Mouse (Mus musculus) MEL (cell line): ENCODE results near the gene Fnbp1l. TPM values are rescaled to one million over a fixed set of nuclear protein-coding genes. Genes with fewer than 3 reads are reported as not detected.

ENCODE experiments used
- DNase-seq: peaks from one replicate; pipeline ENCODE4 v3.0.0; 2011; ENCODE audit warnings: low read depth, low spot score
- H3K27ac ChIP-seq: 2 replicates; pipeline ENCODE4 v1.5.1; 2012; ENCODE audit warnings: low read depth, mild to moderate bottlenecking, control low read depth, low read length, moderate library complexity; ENCODE audit not compliant: control insufficient read depth
- H3K27me3 ChIP-seq, 2 experiments: fragments of 150-350 bp in 1 of 2; sonication (generic) in 1 of 2; 2 replicates each; pipeline ENCODE4 v1.6.1; 2012; ENCODE audit warnings: low read length in 2 of 2, mild to moderate bottlenecking in 2 of 2, improper control_type of control experiment in 1 of 2, moderate library complexity in 1 of 2; ENCODE audit not compliant: insufficient read depth in 2 of 2, control insufficient read depth in 1 of 2
- H3K36me3 ChIP-seq, 2 experiments: 2 replicates each; pipeline ENCODE4 v1.6.1; 2012 to 2014; ENCODE audit warnings: low read length in 2 of 2, improper control_type of control experiment in 1 of 2, inconsistent platforms in 1 of 2, mild to moderate bottlenecking in 1 of 2; ENCODE audit not compliant: insufficient read depth in 2 of 2, control insufficient read depth in 1 of 2
- H3K4me1 ChIP-seq, 2 experiments: fragments of 150-350 bp in 1 of 2; sonication (generic) in 1 of 2; 2 replicates each; pipeline ENCODE4 v1.6.1; 2012; ENCODE audit warnings: low read length in 2 of 2, improper control_type of control experiment in 1 of 2, mild to moderate bottlenecking in 1 of 2; ENCODE audit not compliant: insufficient read depth in 2 of 2, control insufficient read depth in 1 of 2
- H3K4me3 ChIP-seq, 2 experiments: fragments of 150-350 bp in 1 of 2; sonication (generic) in 1 of 2; 2 replicates each; pipeline ENCODE4 v1.5.1; 2012; ENCODE audit warnings: low read depth in 2 of 2, low read length in 2 of 2, mild to moderate bottlenecking in 2 of 2, moderate library complexity in 2 of 2, control low read depth in 1 of 2, improper control_type of control experiment in 1 of 2; ENCODE audit not compliant: control insufficient read depth in 1 of 2, insufficient read depth in 1 of 2
- H3K79me2 ChIP-seq: 2 replicates; pipeline ENCODE4 v1.6.1; 2012; ENCODE audit warnings: mild to moderate bottlenecking, low read length, moderate library complexity; ENCODE audit not compliant: control insufficient read depth, poor library complexity, insufficient read depth
- H3K9ac ChIP-seq: 2 replicates; pipeline ENCODE4 v1.6.1; 2012; ENCODE audit warnings: low read depth, mild to moderate bottlenecking, control low read depth, low read length, moderate library complexity; ENCODE audit not compliant: control insufficient read depth, poor library complexity, severe bottlenecking
- H3K9me3 ChIP-seq: fragments of 150-350 bp; sonication (generic); replicated peaks from 2 replicates; pipeline ENCODE4 v1.6.1; 2012; ENCODE audit warnings: mild to moderate bottlenecking, low read length, improper control_type of control experiment, moderate library complexity; ENCODE audit not compliant: insufficient read depth
- CHD1 ChIP-seq: IDR thresholded peaks from 2 replicates; pipeline ENCODE4 v1.6.1; 2012; ENCODE audit warnings: low read depth, mild to moderate bottlenecking, inconsistent platforms, low read length, improper control_type of control experiment
- CHD2 ChIP-seq: IDR thresholded peaks from 2 replicates; pipeline ENCODE4 v1.6.1; 2011; ENCODE audit warnings: low read length, improper control_type of control experiment
- CTCF ChIP-seq, 3 experiments: IDR thresholded peaks in 2 of 3; conservative IDR thresholded peaks in 1 of 3; 2 replicates each; pipeline ENCODE4 v1.5.1; 2011 to 2012; ENCODE audit warnings: low read length in 3 of 3, low read depth in 2 of 3, mild to moderate bottlenecking in 2 of 3, improper control_type of control experiment in 1 of 3, inconsistent platforms in 1 of 3, mixed read lengths in 1 of 3, moderate library complexity in 1 of 3; ENCODE audit not compliant: control insufficient read depth in 1 of 3, insufficient read depth in 1 of 3, poor library complexity in 1 of 3, severe bottlenecking in 1 of 3
- ETS1 ChIP-seq: IDR thresholded peaks from 2 replicates; pipeline ENCODE4 v1.6.1; 2012; ENCODE audit warnings: low read depth, mild to moderate bottlenecking, inconsistent platforms, low read length, improper control_type of control experiment, moderate library complexity
- GABPA ChIP-seq: IDR thresholded peaks from 2 replicates; pipeline ENCODE4 v1.6.1; 2012; ENCODE audit warnings: low read depth, mild to moderate bottlenecking, inconsistent platforms, low read length, improper control_type of control experiment, moderate library complexity
- GATA1 ChIP-seq: IDR thresholded peaks from 2 replicates; pipeline ENCODE4 v1.6.1; 2011; ENCODE audit warnings: low read depth, low read length, improper control_type of control experiment
- HCFC1 ChIP-seq: IDR thresholded peaks from 2 replicates; pipeline ENCODE4 v1.6.1; 2012; ENCODE audit warnings: low read depth, mild to moderate bottlenecking, inconsistent platforms, low read length, improper control_type of control experiment, moderate library complexity
- JUND ChIP-seq: IDR thresholded peaks from 2 replicates; pipeline ENCODE4 v1.6.1; 2011; ENCODE audit warnings: low read depth, mild to moderate bottlenecking, improper control_type of control experiment, low read length
- MAFK ChIP-seq: IDR thresholded peaks from 2 replicates; pipeline ENCODE4 v1.6.1; 2011; ENCODE audit warnings: low read depth, mild to moderate bottlenecking, low read length, improper control_type of control experiment, borderline replicate concordance
- MAX ChIP-seq: IDR thresholded peaks from 2 replicates; pipeline ENCODE4 v1.6.1; 2011; ENCODE audit warnings: low read length, improper control_type of control experiment
- MAZ ChIP-seq: IDR thresholded peaks from 2 replicates; pipeline ENCODE4 v1.6.1; 2012; ENCODE audit warnings: low read depth, mild to moderate bottlenecking, inconsistent platforms, low read length, improper control_type of control experiment
- MXI1 ChIP-seq: IDR thresholded peaks from 2 replicates; pipeline ENCODE4 v1.6.1; 2011; ENCODE audit warnings: mild to moderate bottlenecking, low read depth, low read length, improper control_type of control experiment
- MYB ChIP-seq: IDR thresholded peaks from 2 replicates; pipeline ENCODE4 v1.6.1; 2011; ENCODE audit warnings: mild to moderate bottlenecking, low read depth, low read length, improper control_type of control experiment
- MYC ChIP-seq: IDR thresholded peaks from 2 replicates; pipeline ENCODE4 v1.6.1; 2011; ENCODE audit warnings: low read depth, mild to moderate bottlenecking, low read length, improper control_type of control experiment, moderate library complexity
- NELFE ChIP-seq: IDR thresholded peaks from 2 replicates; pipeline ENCODE4 v1.6.1; 2011; ENCODE audit warnings: low read depth, low read length, improper control_type of control experiment
- POLR2A ChIP-seq, 2 experiments: IDR thresholded peaks; 2 replicates each; pipeline ENCODE4 v1.6.1; 2011 to 2012; ENCODE audit warnings: low read length in 2 of 2, mild to moderate bottlenecking in 2 of 2, control low read depth in 1 of 2, improper control_type of control experiment in 1 of 2, low read depth in 1 of 2, moderate library complexity in 1 of 2; ENCODE audit not compliant: control insufficient read depth in 1 of 2, insufficient read depth in 1 of 2, poor library complexity in 1 of 2
- POLR2AphosphoS5 ChIP-seq: IDR thresholded peaks from 2 replicates; pipeline ENCODE4 v1.6.1; 2012; ENCODE audit warnings: low read depth, borderline replicate concordance, mild to moderate bottlenecking, inconsistent platforms, low read length, moderate library complexity, mixed read lengths
- RAD21 ChIP-seq: IDR thresholded peaks from 2 replicates; pipeline ENCODE4 v1.6.1; 2011; ENCODE audit warnings: mild to moderate bottlenecking, low read depth, low read length, improper control_type of control experiment
- RCOR1 ChIP-seq: IDR thresholded peaks from 2 replicates; pipeline ENCODE4 v1.6.1; 2012; ENCODE audit warnings: low read depth, mild to moderate bottlenecking, inconsistent platforms, low read length, improper control_type of control experiment
- SIN3A ChIP-seq: IDR thresholded peaks from 2 replicates; pipeline ENCODE4 v1.6.1; 2012; ENCODE audit warnings: low read length, improper control_type of control experiment, inconsistent platforms
- SMC3 ChIP-seq: IDR thresholded peaks from 2 replicates; pipeline ENCODE4 v1.6.1; 2011; ENCODE audit warnings: low read depth, low read length, improper control_type of control experiment
- TBP ChIP-seq: IDR thresholded peaks from 2 replicates; pipeline ENCODE4 v1.8.0; 2011; ENCODE audit warnings: low read depth, low read length, improper control_type of control experiment
- TCF12 ChIP-seq: IDR thresholded peaks from 2 replicates; pipeline ENCODE4 v1.6.1; 2014; ENCODE audit warnings: low read depth, mild to moderate bottlenecking, inconsistent platforms, low read length, improper control_type of control experiment, moderate library complexity
- UBTF ChIP-seq: IDR thresholded peaks from 2 replicates; pipeline ENCODE4 v1.6.1; 2012; ENCODE audit warnings: low read depth, mild to moderate bottlenecking, inconsistent platforms, low read length, improper control_type of control experiment, moderate library complexity, borderline replicate concordance; ENCODE audit not compliant: insufficient read depth
- USF1 ChIP-seq: IDR thresholded peaks from 2 replicates; pipeline ENCODE4 v1.6.1; 2014; ENCODE audit warnings: low read depth, mild to moderate bottlenecking, inconsistent platforms, low read length, improper control_type of control experiment, moderate library complexity
- ZC3H11A ChIP-seq: IDR thresholded peaks from 2 replicates; pipeline ENCODE4 v1.6.1; 2012; ENCODE audit warnings: low read depth, mild to moderate bottlenecking, inconsistent platforms, low read length, improper control_type of control experiment
- ZKSCAN1 ChIP-seq: IDR thresholded peaks from 2 replicates; pipeline ENCODE4 v1.6.1; 2012; ENCODE audit warnings: low read depth, mild to moderate bottlenecking, inconsistent platforms, low read length, improper control_type of control experiment, moderate library complexity
- ZMIZ1 ChIP-seq: IDR thresholded peaks from 2 replicates; pipeline ENCODE4 v1.6.1; 2012; ENCODE audit warnings: low read depth, mild to moderate bottlenecking, inconsistent platforms, low read length, improper control_type of control experiment, moderate library complexity
- polyA plus RNA-seq, 2 experiments: library from polyadenylated mRNA; stranded (reverse) in 1 of 2; unstranded in 1 of 2; fragments of >175 nt in 1 of 2; fragments of >200 nt in 1 of 2; gene quantifications; 2 replicates each; pipeline versions ENCODE4 v1.2.1 to v1.2.4; 2012; ENCODE audit warnings: low replicate concordance in 2 of 2, low read depth in 1 of 2; ENCODE audit not compliant: insufficient read length in 2 of 2, insufficient read depth in 1 of 2, missing spikeins in 1 of 2
- total RNA-seq: library from RNA; depleted of rRNA; stranded (reverse); fragments of 300-350 nt; gene quantifications from 2 replicates; pipeline ENCODE4 v1.2.3, GENCODE M21; 2012

Fnbp1l gene
- total and polyA plus RNA-seq, 3 experiments = not detected

GRCm38 (mm10) chr3:122520365-122520764 is 99.2 kb downstream of the Fnbp1l start:
- no peaks in the 10 kb centered on the region for H3K27me3 ChIP-seq
- H3K4me1 ChIP-seq = no peaks in the 10 kb centered on the region
- TF ChIP-seq HCFC1 (no peak), JUND (no peak), MYB (no peak), ZMIZ1 (no peak), MAFK (no peak), ZC3H11A (no peak), MYC (no peak), CTCF (IDR thresholded peaks at IDR 0.05 in 2 of 3, conservative IDR thresholded peaks at IDR 0.05 in 1 of 3; ENCODE audit: control insufficient read depth in 1 of 3, insufficient read depth in 1 of 3, low read depth in 2 of 3, low read length in 3 of 3, poor library complexity in 1 of 3, severe bottlenecking in 1 of 3) (no peak), RCOR1 (no peak), SMC3 (no peak), NELFE (no peak), POLR2A (IDR thresholded peaks at IDR 0.05; ENCODE audit: control insufficient read depth in 1 of 2, insufficient read depth in 1 of 2, low read depth in 1 of 2, low read length in 2 of 2, poor library complexity in 1 of 2) (no peak), RAD21 (no peak), ZKSCAN1 (no peak), CHD1 (no peak)
- no peak overlapping the region for H3K27ac ChIP-seq
- H3K4me3 ChIP-seq = no peak overlapping the region
- no peaks in the 10 kb centered on the region for H3K36me3 ChIP-seq
- no peak overlapping the region for H3K9ac ChIP-seq
- no peak for DNase-seq
- no peaks in the 10 kb centered on the region for H3K79me2 ChIP-seq
- H3K9me3 ChIP-seq = no peaks in the 10 kb centered on the region

- Histone ChIP-seq H3K79me2 (no peaks in the 10 kb centered on the region), H3K27me3 (no peaks in the 10 kb centered on the region), H3K9ac (no peak overlapping the region), H3K9me3 (no peaks in the 10 kb centered on the region), H3K4me3 (no peak overlapping the region), H3K4me1 (no peaks in the 10 kb centered on the region), H3K27ac (no peak overlapping the region), H3K36me3 (no peaks in the 10 kb centered on the region)
- DNase-seq = no peak
- no peak for TF ChIP-seq HCFC1
- no peak for TF ChIP-seq MAZ
- TF ChIP-seq POLR2AphosphoS5 = no peak
- TF ChIP-seq SIN3A = no peak
- no peak for TF ChIP-seq JUND
- TF ChIP-seq MYB = no peak
- TF ChIP-seq GATA1 = no peak
- no peak for TF ChIP-seq CHD2
- no peak for TF ChIP-seq POLR2A (IDR thresholded peaks at IDR 0.05; ENCODE audit: control insufficient read depth in 1 of 2, insufficient read depth in 1 of 2, low read depth in 1 of 2, low read length in 2 of 2, poor library complexity in 1 of 2)
- no peak for TF ChIP-seq ZKSCAN1
- no peak for TF ChIP-seq MXI1
- TF ChIP-seq SMC3 = no peak
- no peak for TF ChIP-seq ZMIZ1
- TF ChIP-seq GABPA = no peak
- TF ChIP-seq MAX = no peak
- no peak for TF ChIP-seq USF1
- no peak for TF ChIP-seq ETS1
- no peak for TF ChIP-seq UBTF
- TF ChIP-seq TCF12 = no peak
- no peak for TF ChIP-seq TBP
- TF ChIP-seq, all 39 proteins: peak for 0
These were observed 100.4 kb downstream of the Fnbp1l start for GRCm38 (mm10) chr3:122519082-122519481.
